Mouse (Mus musculus): ENCODE measurements around the gene Dennd1a.
A peak's percentile ranks its signal among the peaks of the same experiment; 100 is the strongest.

Dennd1a gene

GRCm38 (mm10) chr2:37777958-37778720 is 509.1 kb downstream of the Dennd1a start:
- DNase-seq (ENCODE audit: low read depth, low spot score), result no peak

- DNase-seq (ENCODE audit: low read depth, low spot score), result no peak
Observed at GRCm38 (mm10) chr2:37776611-37777411, 510.4 kb downstream of the Dennd1a start.

DNA sequence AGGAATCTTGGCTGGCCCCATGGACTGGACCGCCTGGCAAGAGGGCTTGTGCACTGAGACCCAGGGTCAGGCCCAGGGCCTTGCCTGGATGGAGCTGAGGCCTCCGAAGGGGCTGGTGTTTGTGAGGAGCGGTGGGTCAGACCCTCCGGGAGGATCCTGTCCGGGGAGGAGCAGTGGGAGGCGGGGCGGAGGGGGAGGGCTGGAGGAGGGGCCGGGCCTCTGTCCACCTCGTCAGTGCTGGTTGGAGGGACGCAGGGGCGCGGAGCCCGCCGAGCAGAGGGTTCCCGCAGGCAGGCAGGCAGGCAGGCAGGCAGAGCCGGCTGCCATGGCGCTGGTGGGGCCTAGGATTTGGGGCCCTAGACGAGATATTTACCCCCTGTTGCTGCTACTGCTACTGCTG is 511.2 kb downstream of the Dennd1a start, which contains the start of gene Crb2:
TSS of gene Crb2 (plus strand) at position 234 of the 400 bp plus-strand sequence.
- no peak for DNase-seq (ENCODE audit: low read depth, low spot score)

DNA sequence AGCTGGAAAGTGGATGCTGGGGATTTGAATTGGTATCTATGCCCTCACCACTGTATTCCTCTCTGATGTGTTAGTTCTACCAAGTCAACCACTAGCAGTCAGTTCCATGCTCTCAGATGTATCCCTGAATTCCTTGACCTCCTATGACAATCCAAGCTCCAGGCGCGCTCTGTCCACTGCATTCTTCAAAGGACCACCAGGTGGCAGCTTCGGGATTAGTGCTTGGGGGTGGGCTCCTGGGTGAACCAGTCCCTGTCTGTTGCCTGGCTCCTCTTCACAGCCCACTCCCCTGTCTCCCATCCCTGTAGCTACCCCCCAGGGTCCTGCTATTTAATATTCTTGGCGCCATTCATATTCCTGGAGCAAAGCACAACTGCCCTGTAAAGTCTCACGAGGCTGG is 512.6 kb downstream of the Dennd1a start:
- no peak for DNase-seq (ENCODE audit: low read depth, low spot score)

DNA sequence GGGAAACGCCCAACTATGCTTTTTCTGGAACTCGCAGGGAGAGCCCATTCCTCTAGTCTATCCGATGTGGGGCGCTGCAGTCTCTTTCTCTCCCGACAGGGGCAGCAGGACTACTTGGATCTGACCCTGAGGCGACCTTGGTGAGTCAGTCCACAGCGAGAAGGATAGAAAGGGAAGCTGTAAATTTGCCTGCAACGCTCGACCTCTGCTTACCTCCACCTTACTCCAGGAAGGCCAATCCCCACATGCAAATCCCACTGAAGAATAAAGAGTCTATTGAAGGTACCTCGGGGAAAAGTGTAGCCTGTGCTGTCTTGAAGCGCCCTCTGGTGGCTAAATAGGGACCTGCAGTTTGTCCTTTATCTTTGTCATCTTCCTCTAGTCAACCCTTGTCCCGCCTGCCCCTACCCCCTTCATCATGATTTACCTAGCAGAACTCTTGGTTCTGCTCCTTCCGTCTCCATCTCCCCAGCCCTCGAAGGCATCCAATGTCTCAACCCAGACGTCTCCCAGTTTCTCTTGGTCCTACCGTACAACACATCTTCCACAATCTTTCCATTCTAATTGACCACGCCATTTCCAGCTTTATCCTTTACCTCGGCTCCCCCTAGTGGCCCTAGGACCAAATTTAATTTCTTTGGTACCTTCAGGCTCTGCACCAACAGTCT is 515.4 kb downstream of the Dennd1a start:
- DNase-seq (ENCODE audit: low read depth, low spot score), result peak; percentile 84

GRCm38 (mm10) chr2:37769793-37770192 is 517.4 kb downstream of the Dennd1a start:
- DNase-seq (ENCODE audit: low read depth, low spot score), result no peak

- no peak for DNase-seq (ENCODE audit: low read depth, low spot score)
Observed at GRCm38 (mm10) chr2:37768903-37769302, 518.3 kb downstream of the Dennd1a start.

DNA sequence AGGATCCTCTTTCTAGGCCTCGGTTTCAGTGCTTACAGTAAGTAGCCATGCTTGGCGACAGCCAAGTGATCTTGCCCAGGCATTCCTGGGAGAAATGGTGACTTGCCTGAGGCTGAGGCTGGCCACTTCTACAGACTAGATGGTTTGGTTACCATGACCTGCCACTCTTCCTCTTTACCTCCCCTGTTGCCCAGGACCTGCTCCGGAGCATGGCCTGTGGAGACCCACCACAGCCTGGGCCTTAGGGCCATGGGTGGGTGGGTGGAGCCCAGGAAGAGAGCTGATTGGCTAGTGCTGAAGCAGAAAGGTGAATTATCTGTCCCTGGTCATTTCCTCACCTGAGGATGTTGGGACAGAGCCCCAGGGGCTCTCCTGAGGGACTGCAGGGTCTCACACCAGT is 519.5 kb downstream of the Dennd1a start:
- no peak for DNase-seq (ENCODE audit: low read depth, low spot score)

GRCm38 (mm10) chr2:37767080-37767547 is 520.1 kb downstream of the Dennd1a start:
- peak; percentile 70 for DNase-seq (ENCODE audit: low read depth, low spot score)

GRCm38 (mm10) chr2:37766027-37766761 is 521.0 kb downstream of the Dennd1a start:
- DNase-seq (ENCODE audit: low read depth, low spot score), result no peak

GRCm38 (mm10) chr2:37765082-37765483 is 522.1 kb downstream of the Dennd1a start:
- peak; percentile 81 for DNase-seq (ENCODE audit: low read depth, low spot score)

GRCm38 (mm10) chr2:37764514-37764913 is 522.7 kb downstream of the Dennd1a start:
- no peak for DNase-seq (ENCODE audit: low read depth, low spot score)

DNA sequence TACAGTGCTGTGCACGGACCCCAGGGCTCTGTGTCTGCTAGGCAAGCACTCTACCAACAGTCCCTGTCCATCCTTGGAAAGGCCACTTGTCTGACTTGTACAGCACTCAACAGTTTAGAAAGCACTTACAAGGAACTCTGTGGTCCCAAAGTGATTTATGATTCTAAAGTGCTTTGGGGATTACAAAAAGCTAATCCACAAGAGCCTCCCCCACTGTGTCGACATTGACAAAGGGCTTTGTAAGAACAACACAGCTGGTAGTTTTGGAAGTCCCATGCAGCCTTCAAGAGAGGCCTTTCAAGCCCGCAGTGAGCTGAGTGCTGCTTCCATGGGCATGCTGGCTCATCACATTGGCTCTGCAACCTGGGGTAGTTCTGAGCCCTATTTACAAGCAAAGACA is 523.6 kb downstream of the Dennd1a start:
- no peak for DNase-seq (ENCODE audit: low read depth, low spot score)

- no peak for DNase-seq (ENCODE audit: low read depth, low spot score)
Observed at GRCm38 (mm10) chr2:37760633-37761032, 526.6 kb downstream of the Dennd1a start.

- DNase-seq (ENCODE audit: low read depth, low spot score), result no peak
Observed at GRCm38 (mm10) chr2:37758343-37759015, 528.7 kb downstream of the Dennd1a start.

- DNase-seq (ENCODE audit: low read depth, low spot score), result no peak
Observed at GRCm38 (mm10) chr2:37757784-37758183, 529.4 kb downstream of the Dennd1a start.

- no peak for DNase-seq (ENCODE audit: low read depth, low spot score)
Observed at GRCm38 (mm10) chr2:37757016-37757415, 530.2 kb downstream of the Dennd1a start.

DNA sequence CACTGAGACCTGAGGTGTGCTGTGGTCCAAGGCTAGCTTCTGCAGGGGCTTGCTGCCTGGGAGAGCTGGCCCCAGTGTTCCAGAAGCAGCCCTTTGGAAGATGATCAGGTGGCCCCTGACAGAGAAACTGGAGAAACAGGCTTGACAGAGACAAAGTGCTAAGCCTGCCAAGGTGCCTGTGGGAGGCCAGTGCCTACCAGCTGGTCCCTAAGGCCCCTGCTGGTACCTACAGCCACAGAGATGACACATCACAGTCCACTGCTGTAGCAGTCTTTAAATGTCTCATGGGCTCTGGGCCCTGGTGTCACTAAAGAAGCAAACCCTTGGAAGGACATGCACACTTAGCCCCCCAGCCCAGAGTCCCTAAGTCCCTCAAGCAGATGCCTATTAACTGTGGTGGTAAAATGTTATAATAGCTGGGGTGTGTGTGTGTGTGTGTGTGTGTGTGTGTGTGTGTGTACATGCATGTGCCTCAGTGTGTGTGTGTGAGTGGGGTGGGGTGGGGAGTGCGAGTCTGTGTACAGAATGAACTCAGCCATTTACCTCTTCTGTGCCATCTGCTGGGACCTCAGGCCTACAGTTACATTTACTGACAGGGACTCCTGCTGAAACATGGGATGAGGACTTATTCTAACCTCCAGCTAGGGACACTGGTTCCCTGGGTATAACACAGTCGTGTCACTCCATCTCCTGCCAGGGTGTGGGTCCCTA is 530.8 kb downstream of the Dennd1a start:
- no peak for DNase-seq (ENCODE audit: low read depth, low spot score)

- DNase-seq (ENCODE audit: low read depth, low spot score), result no peak
Observed at GRCm38 (mm10) chr2:37751114-37751513, 536.1 kb downstream of the Dennd1a start.

DNA sequence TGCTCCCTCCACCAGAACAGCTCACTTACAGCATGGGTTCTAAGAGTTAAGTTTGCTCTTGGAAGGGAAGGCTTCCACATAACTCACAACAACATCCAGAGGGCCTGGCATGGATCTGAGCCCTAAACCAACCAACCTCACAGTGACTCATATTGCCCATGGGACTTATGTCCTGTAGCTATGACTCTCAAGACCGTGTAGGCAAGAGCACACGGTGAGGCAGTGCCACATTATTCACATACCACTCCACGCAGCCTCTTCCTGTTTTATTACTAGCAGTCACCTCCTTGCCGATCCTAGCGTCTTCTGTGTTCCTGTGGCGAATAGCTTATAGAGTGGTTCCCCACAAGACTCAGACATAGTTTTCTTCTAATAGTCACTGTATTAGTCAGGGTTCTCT is 537.9 kb downstream of the Dennd1a start:
- no peak for DNase-seq (ENCODE audit: low read depth, low spot score)
